Mouse (Mus musculus) kidney, postnatal 10 days (tissue): ENCODE data around the gene Ccdc185.

ENCODE experiments used
- DNase-seq: peaks from one replicate; pipeline ENCODE4 v3.0.0; 2021; ENCODE audit warnings: mixed read lengths

Ccdc185 gene

DNA sequence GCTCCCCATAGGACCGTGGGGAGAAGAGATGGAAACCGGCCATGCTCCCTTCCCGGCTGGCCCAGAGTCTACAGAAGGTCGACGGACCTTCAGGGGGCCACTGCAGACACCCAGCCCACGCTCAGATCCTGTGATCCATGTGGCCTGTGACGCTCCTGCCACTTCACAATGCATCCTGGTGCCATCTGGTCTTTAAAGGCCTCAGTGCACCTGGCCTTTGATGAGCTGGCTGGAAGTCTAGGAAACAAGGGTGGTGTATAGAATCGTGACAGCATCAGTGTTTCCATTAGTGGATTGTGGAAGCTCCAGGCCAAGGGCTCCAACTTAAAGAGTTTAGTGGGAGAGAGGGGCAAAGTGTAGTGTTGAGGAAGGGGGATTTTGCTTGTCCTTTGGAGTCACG, at the start of gene Ccdc185:
Gene Ccdc185 (minus strand): TSS at position 101 of the 400 bp plus-strand sequence.
- DNase-seq, result no peak

DNA sequence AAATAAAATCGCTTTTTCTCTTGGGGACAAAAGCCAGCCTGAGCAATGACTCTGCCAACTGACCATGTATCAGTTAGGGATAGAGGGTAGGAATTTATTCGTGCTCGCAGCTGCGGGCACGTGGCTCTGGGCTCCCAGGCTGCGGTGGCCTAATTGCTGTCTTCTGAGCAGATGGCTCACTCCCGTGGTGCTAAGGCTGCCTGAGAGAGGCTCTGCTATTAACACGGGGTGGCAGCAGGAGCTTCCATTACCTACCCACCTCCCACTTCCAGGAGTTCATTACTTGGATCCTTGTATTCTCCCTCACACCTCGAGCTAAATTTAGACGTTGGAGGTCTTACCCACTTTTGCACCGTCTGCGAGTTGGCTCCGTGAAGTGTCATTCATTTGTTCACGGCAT, 48.1 kb upstream of the Ccdc185 start:
- no peak for DNase-seq

DNA sequence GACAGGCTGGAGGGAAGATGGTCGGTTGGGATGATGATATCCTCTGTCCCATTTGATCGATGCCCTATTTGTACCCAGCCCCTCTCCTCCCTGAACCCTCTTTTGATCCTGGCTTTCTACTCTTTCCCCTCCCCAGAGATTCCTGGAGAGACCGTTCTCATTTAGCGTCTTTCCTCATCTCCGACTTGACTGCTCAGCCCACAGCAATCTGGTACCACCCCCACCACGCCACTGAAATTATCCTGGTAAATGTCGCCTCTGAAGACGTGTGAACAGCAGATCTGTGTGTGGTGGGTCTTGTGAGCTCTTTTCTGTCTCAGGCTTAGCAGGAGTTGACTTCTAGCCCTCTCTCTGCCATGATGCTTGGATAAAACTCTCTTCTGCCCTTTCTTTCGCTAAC, 45.6 kb upstream of the Ccdc185 start:
- DNase-seq, result no peak

DNA sequence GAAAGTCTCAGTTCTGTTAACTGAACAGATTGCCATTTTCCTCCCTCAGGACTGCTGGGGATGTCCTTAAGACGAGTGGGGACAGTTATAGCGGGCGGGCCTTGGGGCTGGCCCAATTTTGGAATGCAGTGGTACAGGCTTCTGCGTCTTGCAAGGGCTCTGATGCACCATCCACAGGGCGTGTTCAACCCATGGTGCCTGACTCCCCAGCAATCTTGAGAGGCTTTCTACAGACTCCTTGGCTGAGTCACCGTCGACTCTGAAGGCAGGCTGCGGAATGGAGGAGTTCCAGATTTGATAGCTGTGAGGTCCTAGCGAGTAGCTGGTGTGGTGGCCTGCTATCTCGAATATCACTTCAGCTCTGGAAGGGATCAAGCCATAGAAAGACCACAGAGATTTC, 45.2 kb upstream of the Ccdc185 start:
- no peak for DNase-seq

DNA sequence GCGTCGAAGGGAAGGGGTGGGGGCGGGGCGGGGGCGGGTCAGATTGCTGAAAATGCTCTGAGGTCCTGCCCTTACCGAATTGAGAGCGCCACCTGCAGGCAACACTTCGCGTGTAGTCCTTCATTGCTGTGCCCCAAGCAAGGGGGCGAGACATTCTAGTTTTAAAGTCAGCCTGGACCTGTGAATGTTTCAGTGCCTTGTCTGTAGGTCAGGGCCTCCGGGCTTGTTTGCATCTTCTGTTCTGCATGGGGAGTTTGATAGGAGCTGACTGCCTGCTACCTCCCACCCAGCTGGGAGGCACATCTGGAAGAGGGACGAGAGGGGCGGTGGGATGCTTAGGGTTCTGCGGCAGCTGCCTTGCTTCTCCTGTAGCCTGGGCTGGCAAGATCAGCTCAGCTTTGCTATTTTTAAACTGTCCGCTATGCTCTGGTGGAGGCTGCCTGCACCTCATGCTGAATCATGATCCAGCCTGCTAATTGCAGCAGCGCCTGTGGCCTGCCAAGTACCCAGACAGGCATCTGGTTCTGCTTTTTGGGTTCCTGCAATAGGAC, 43.6 kb upstream of the Ccdc185 start:
- DNase-seq, result peak; percentile 90

DNA sequence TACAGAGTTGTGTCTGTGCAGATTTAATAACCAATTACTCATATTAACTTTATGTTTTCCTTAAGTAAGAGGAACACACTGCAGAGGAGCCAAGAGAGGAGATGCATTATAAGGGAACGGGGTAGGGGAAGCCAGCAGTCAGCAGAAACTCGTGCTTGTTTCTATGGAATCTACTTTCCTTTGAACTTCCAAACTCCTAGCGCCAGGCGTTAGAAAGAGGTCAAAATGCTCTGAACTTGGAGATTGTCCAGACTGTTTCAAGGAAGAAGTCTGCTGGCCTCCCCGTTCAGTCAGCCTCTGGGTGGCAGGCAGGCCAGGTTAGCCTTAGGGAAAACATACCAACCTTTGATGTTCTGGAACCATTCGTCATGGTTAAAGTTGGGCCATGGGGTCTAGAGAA, 39.9 kb upstream of the Ccdc185 start:
- DNase-seq, result peak; percentile 27

DNA sequence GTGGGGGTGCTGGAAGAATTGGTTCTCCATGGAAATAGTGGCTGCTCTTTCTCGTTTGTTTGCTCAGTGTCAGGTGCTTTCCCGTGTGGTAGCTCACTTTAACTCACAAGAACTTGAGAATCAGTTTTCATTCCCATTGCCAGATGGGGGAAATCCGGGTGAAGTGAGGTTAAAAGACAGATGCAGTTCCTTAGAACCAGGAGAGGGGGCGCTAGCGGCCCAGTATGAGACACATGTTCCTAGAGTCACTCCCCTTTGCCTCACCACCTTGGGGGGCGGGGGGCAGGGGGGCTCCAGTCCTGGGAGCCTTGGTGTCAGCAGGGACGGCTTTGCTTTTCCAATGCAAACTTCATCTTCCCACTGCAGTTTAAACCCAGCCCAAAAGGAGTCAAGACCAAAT, 38.0 kb upstream of the Ccdc185 start:
- DNase-seq, result no peak

DNA sequence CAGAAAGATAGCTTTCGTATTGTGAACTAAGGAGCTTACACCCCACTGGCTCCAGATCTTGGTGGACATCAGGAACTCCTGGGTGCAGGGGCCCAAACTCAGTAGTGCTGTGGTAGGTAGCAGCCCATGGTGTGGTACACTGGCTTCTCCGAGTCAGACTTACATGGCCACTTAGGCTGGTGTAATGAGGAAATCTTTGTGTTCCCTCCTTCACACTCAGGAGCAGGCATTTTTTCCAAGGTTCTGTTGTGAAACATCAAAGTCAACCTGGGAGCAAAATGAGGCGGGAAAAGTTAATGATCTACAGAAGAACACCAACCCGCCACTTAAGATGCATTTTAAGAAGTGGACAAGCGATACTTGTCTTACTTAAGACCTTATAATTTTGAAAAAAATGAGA, 36.5 kb upstream of the Ccdc185 start:
- DNase-seq, result no peak

DNA sequence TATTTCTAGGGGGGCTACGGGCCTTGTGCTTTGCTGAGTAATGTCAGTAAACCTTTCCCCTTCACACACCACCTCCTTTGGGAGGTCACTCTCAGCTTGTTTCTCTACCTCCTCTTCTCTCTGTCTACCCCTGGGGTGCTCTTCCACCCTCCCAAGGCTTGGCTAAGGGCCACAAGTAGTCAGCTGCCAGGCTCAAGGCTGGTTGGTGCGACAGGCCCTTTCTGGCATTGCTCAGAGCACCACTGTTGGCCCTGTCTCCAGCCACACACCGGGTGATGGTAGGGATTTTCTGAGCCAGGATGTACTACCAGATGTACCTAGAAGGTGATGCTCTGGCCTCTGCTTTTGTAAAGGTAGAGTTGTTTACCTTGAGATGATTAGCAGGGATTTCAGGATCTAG, 35.8 kb upstream of the Ccdc185 start:
- no peak for DNase-seq

DNA sequence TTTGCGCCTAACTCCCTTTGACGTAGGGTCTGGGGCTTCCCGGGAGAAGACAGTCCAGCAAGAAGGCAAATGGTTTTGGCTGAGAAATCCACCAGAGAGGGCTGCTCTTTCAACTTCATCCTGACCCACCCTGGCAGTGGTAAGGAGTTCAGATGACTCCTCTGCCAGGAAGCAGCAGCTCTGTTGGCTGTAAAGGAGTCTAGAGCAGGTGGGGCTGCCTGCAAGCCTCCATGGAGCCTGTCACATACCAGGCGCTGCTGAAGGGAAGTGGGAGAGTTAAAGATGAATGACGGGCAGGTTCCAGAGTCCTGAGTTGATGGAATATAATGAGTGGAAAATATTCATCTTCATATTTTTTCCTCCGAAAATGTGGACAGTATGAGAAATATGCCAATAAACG, 34.8 kb upstream of the Ccdc185 start:
- no peak for DNase-seq

DNA sequence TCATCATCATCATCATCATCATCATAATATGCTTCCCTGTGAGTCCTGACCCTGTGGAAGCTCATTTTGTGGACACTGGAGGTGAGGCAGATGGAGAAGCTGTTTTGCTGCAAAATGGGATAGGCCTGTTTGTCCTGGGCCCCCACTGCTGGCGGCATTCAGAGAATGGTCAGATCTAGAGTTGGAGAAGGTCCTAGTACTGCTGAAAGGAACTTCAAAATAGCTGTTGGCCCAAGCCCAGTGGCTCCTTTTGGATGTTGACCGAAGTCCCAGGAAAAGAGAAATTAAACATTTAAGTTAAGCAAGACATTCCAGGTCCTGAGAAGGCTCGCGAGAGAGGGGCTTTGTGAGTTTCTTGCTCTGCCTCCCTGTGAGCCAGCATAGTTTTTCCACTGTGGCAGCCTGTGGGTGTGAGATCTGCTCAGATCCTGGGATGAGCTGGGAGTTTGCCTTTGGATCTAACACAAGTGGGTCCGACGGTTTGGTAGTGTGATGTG, 30.1 kb upstream of the Ccdc185 start:
- no peak for DNase-seq

DNA sequence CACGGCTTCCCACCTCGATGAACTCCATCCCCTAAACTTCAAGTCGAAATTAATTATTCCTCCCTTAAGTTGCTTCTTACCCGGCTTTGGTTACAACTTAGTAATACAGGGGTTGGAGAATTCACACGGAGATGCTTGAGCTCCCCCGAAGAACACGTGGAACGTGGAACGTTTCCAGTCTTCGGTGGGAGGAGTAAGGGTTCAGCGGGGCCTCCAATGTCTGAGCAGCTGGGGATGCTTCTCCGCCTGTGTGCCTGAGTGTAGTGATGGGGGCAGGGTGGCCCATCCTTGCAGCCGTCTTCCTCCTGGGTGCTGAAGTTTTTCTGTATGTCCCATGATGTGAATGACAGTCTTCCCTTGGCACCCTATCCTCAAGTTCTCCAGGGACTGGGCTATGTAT, 29.2 kb upstream of the Ccdc185 start:
- DNase-seq, result no peak

DNA sequence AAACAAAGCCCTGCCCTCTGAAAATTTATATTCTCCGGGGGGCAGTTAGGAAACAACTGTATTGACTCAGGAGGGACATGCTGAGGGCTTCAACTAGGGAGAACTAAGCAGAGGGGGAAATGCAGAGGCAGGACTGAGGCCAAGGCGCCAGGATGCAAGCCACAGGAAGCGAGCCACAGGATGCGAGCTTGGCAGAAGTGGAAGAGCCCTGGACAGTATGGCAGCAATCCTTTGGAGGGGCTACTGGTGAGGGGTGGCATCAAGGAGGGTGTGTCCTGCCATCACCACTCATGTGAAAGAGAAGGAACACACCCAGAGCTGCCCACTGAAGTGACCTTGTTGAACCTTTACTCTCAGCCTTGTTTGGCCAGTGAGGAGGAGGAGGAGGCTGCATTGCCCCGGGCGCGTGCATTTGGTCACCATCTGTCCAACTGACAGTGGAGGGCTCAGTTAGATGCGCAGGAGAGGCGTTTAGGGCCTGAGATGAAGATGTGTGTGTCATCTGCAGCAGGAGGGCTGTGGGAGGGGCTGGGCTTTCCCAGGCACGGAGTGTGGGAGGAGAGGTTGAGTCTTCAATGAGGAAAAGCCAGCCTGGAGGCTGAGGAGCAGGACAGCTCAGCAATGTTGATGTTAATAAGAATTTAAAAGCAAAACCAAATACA, 27.9 kb upstream of the Ccdc185 start:
- peak; percentile 44 for DNase-seq

DNA sequence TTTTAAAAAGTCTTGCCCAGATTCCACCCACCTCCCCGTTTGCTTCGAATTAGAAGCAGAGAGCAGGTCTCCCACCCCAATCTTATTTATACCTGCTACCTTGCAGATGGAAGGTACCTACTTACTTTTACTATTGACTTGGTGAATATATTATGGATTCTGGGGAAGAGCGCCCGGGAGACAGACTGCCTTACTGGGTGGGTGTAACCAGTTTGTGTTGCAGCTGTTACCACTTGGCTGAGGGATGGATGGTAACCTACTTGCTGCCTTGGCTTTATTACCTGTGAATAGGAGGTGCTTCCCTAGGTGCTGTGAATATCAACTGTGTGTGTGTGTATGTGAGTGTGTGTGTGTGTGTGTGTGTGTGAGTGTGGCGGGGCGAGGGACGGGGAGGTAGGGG, 26.6 kb upstream of the Ccdc185 start:
- no peak for DNase-seq

DNA sequence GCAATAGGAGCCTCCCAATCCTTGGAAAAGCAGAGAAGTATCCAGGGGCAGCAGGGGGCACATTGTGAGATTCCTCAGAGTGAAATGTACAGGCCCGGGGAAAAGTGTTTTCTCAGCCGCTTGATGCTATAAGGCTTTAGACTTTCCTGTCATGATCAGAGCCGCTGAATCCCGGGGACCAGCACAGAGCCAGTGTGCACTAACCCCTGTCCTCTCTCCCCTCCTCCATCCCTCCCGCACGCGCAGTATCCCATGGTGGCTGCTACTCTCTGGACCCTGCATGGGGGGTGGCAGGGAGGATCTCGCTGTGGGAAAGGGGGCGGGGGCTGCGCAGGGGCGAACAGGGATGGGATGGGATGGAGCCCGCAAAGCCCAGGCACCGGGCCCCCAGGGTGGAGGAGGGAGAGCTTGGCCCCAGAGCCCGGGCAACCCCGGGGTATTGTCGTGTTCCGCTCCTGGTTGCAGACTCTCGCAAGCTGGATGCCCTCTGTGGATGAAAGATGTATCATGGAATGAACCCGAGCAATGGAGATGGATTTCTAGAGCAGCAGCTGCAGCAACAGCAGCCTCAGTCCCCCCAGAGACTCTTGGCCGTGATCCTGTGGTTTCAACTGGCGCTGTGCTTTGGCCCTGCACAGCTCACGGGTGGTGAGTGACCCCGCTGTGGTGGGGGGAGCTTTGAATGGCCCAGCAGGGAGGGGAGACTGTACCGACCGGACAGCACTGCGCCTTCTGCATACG, 15.7 kb upstream of the Ccdc185 start:
- peak; percentile 47 for DNase-seq

DNA sequence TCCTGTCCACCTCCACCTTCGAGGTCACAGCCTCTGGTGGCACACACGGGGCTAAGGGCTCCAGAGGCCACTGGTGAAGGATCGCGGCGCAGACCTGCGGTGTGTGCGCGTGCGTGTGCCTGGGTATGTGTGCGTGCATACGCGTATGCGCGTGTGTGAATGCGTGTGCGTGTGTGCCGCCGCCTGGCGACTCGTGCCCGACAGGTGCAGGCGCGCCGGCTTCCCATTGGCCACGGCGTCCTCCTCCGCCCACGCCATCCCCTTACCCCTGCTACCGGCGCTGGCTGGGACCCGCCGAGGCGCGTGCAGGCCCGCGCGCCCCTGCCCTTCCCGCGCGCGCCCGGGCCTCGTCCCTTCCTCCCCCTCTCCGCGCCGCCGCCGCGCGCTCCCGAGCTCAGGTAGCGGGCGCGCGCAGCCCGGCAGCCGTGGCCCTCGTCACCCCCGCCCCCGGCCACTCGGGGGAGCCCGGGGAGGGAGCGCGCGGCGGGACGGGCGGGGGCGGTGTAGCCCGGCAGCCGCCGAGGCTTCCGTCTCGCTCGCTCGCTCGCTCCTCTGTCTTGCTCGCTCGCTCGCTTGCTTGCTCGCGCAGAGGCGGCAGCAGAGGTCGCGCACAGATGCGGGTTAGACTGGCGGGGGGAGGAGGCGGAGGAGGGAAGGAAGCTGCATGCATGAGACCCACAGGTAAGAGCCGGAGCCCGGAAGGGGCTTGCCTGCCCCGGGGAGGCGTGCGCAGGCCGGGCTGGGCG, 14.9 kb upstream of the Ccdc185 start, which contains the start of gene Susd4:
Gene Susd4 (plus strand): TSS at position 145 of the 746 bp plus-strand sequence.
- peak; percentile 78 for DNase-seq

DNA sequence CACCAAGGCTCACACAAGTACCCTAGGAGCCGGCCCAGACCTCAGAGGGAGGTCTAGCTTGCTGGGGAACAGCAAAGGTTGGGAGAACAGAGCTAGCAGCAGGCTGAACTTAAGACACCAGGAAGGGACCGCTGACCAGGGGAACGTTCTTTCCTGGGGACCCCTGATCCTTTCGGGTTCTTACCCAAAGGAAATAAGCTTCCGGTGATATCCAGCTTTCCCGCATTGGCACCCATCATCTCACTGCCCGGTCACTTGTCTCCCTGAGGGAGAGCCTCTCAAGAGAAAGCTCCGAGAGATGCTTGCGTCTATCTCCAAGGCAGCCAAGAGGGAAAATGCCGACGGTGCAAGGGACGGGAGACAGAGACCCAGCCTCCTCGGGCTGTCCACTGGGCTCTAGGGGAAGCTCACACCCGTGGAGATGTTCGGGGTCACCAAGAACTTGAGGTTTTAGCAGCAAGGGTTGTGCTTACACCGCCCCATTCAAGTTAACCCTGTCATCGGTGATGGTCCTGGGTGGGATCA, 14.3 kb upstream of the Ccdc185 start:
- no peak for DNase-seq

DNA sequence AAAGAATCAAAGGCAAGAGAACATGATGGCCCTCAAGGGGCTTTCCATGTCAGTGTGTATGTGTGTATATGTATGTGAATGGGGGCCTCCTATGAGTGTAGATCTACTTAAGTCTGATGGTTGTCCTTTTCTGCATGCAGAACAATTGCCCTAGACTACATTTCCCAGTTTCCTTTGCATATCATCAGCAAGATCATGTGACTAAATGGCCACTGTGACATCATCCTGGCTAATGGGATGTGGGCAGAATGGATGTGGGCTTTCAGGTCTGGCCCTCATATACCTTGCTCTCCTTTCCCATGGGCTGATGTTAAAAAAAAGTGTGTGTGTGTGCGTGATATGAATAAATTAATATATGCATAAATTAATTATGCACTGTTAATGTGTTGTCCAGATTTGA, 9.8 kb upstream of the Ccdc185 start:
- DNase-seq, result no peak

DNA sequence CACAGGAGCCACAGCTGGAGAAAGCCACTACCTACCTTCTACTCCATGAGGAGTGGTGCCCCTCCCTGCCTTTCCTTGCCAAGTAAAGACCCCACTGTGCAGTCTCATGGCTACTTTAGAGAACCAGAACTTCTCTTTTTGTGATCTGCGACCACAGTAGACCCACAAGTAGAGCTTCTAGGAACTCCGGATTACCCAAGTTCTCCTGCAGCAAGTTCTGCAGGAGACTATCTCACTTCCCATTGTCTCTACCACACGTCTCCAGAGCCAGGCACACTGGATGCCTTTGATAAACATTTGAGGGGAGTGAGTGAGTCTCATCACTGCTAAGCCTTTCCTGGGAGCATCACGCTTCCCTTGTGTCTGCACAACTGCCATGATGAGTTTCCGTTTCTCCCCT, 5.9 kb upstream of the Ccdc185 start:
- no peak for DNase-seq

DNA sequence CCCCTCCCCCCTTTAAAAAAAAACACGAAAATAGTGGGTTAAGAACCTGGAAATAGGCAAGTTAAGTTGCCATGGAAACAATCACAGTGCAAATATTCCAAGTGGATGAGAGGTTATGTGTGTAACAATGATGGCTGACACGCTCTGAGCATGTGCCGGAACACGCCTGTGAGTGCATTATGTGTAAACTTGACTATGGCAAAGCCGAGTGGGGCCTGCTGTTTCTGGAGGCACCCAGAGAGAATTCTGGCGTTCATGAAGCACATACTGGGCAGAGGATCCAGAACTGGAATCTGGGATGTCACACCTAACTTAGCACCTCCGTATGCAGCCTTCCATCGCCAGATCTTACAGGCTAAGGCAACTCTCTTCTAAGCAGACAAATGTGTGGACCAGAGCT, 4.7 kb upstream of the Ccdc185 start:
- no peak for DNase-seq

DNA sequence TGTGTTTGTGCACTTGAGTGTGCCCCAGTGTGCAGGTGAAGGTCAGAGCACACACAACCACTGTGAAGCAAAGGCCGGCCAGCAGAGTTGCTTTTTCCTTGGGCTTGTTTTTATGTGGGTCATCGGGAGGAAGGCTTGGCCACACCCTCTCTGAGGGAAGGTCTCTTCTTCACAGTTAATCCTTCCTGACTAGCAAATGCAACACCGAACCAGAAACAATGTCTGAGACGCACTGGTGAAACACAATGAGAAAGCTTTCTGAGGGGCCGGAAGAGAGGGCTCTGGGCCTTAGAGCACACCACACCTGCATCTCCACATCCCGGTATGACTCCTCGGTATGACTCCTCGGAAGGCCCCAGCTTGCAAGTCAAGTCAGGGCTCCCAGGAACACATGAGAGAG, 2.3 kb upstream of the Ccdc185 start:
- no peak for DNase-seq

DNA sequence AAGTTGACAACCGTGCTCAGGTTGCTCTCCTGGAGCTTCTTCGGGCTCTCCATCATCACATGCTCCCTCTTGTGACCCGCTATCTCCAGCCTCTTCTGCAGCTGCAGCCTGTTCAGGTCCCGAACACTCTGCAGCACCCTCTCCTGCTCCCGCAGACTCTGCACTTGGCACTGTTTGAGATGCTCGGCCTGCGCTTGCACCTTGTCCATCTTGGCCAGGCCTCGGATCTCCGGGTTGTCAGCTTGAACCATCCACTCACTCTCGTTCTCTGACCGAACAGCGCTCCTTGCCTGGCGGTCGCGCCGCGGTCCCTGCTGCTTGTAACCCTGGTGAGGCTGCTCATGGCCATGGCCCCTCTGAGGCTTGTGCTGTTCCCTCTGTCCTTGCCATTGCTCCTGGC, 1.1 kb downstream of the Ccdc185 start:
- no peak for DNase-seq

DNA sequence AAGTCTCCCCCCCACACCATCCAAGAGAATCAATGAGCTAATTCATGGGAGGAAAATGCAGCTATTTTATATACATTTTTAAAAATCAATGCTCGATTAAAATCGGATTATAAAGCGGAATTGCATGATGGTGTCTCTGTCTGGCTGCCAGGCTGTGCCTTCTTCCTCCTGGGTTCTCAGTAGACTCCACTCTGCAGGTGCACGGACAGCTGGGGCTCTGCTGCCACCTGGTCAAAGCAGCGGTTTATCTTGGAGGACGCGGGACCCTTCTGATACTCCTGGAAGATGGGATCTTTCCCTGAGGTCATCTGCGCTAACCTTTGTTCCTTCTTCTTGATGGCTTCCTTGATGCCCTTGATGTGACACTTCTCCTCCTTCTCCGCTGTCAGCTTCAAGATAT, 1.9 kb downstream of the Ccdc185 start:
- no peak for DNase-seq
